Mouse (Mus musculus): ENCODE measurements at regions not wholly inside any gene's neighbourhood (a gene's known extent, or its start where the extent isn't known, plus 50 kb on each side); places are given as distances from the start of the nearest gene placed in this dataset.

- Histone ChIP-seq H3K36me3 (replicated peaks) (no peaks in the 10 kb centered on the region), H3K4me1 (peaks cover 8% of the 10 kb centered on the region), H3K4me3 (no peak overlapping the region), H3K4me2 (no peak overlapping the region), H3K27ac (no peak overlapping the region), H3K9me3 (no peaks in the 10 kb centered on the region), H3K9ac (no peak overlapping the region), H3K27me3 (replicated peaks) (no peaks in the 10 kb centered on the region)
- 92% methylated on average over 10 of the region's 10 CpGs for WGBS
- no peak for ATAC-seq (replicated peaks)
Measured at GRCm38 (mm10) chr5:144664571-144665295, 96.9 kb downstream of the Tmem130 start.

GRCm38 (mm10) chr5:144668060-144668459, 93.6 kb downstream of the Tmem130 start:
- Histone ChIP-seq H3K27ac (peak overlapping the region; percentile 27; the same call in 1 of the 2 replicates), H3K9me3 (no peaks in the 10 kb centered on the region), H3K27me3 (replicated peaks) (no peaks in the 10 kb centered on the region), H3K4me1 (peaks cover 8% of the 10 kb centered on the region), H3K9ac (no peak overlapping the region), H3K36me3 (replicated peaks) (no peaks in the 10 kb centered on the region), H3K4me3 (no peak overlapping the region), H3K4me2 (no peak overlapping the region)
- ATAC-seq (replicated peaks), result no peak
- WGBS, result 42% methylated on average over 3 of the region's 3 CpGs

GRCm38 (mm10) chr5:144678815-144679750, 82.5 kb downstream of the Tmem130 start:
- Histone ChIP-seq H3K36me3 (replicated peaks) (no peaks in the 10 kb centered on the region), H3K27me3 (replicated peaks) (no peaks in the 10 kb centered on the region), H3K4me1 (no peaks in the 10 kb centered on the region), H3K9ac (no peak overlapping the region), H3K27ac (no peak overlapping the region), H3K4me2 (no peak overlapping the region), H3K9me3 (no peaks in the 10 kb centered on the region), H3K4me3 (no peak overlapping the region)
- no peak for ATAC-seq (replicated peaks)
- 90% methylated on average over 13 of the region's 13 CpGs for WGBS

GRCm38 (mm10) chr5:144684184-144684583, 77.4 kb downstream of the Tmem130 start:
- no peak overlapping the region for H3K4me3 ChIP-seq
- no peak overlapping the region for H3K27ac ChIP-seq
- ATAC-seq (replicated peaks), result no peak
- WGBS, result 90% methylated on average over 1 of the region's 1 CpGs
- H3K9me3 ChIP-seq, result no peaks in the 10 kb centered on the region
- H3K36me3 ChIP-seq (replicated peaks), result no peaks in the 10 kb centered on the region
- H3K9ac ChIP-seq, result no peak overlapping the region
- H3K4me1 ChIP-seq, result no peaks in the 10 kb centered on the region
- H3K4me2 ChIP-seq, result no peak overlapping the region
- H3K27me3 ChIP-seq (replicated peaks), result no peaks in the 10 kb centered on the region
